Mouse (Mus musculus): ENCODE measurements at regions not wholly inside any gene's neighbourhood (a gene's known extent, or its start where the extent isn't known, plus 50 kb on each side); places are given as distances from the start of the nearest gene placed in this dataset.

DNA sequence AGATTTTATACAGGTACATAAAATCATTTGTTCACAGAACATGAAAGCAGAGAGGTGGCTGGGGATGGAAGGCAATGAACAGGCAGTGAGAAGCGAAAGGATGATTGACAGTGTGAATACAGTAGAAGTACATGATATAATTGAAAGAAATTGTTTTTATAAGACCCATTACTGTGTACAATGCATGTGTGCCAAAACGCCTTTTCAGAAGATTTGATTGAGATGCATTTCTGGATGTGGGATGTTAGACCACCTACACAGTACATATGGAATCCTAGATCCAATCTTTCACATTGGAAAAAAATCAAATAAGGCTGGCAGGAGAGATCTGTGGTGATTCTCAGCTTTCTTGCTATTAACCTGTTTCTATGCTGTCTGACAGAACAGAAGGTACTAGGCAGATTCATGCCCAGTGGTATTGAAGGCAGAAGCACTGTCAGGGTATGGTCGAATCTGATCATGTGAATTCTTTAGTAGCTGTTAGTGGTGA lies 358.9 kb downstream of the Frk start:
- H3K27me3 ChIP-seq (replicated peaks) = no peaks in the 10 kb centered on the region
- no peak overlapping the region for H3K4me3 ChIP-seq (replicated peaks)
- no peaks in the 10 kb centered on the region for H3K9me3 ChIP-seq
- no peak for TF ChIP-seq GATA1 (IDR thresholded peaks at IDR 0.05; ENCODE audit: borderline replicate concordance, low read length)
- TF ChIP-seq FLI1 (IDR thresholded peaks at IDR 0.05; ENCODE audit: low read length) = no peak
- H3K36me3 ChIP-seq (replicated peaks; ENCODE audit: low read length) = no peaks in the 10 kb centered on the region
- H3K4me1 ChIP-seq = no peaks in the 10 kb centered on the region

- H3K27me3 ChIP-seq (replicated peaks) = no peaks in the 10 kb centered on the region
- TF ChIP-seq GATA1 (IDR thresholded peaks at IDR 0.05; ENCODE audit: borderline replicate concordance, low read length) (no peak), FLI1 (IDR thresholded peaks at IDR 0.05; ENCODE audit: low read length) (no peak)
- no peaks in the 10 kb centered on the region for H3K9me3 ChIP-seq
Observed at GRCm38 (mm10) chr10:34856494-34857146, 373.4 kb downstream of the Frk start.

DNA sequence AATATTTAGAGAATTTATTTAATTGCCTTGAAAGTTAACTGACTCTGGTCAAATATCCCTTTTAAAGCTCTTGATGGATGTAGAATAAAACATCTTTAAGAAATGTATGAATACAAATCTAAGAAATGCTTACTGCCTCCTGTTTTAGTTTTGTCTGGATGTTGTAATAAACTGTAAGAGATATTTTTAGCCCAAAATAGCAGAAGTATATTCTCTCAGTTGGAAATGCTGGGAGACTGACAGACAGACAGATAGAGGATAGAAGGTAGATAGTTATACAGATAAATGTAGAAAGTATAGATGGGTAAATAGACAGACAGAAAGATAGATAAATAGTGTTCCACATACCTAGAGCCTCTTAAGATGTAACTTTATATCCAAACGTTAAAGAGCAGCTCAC lies 379.5 kb downstream of the Frk start:
- Histone ChIP-seq H3K4me3 (replicated peaks) (no peak overlapping the region), H3K4me1 (no peaks in the 10 kb centered on the region)
- TF ChIP-seq FLI1 (IDR thresholded peaks at IDR 0.05; ENCODE audit: low read length) (no peak), GATA1 (IDR thresholded peaks at IDR 0.05; ENCODE audit: borderline replicate concordance, low read length) (no peak)

More at GRCm38 (mm10) chr10:34856494-34857146, 373.4 kb downstream of the Frk start:
- no peaks in the 10 kb centered on the region for H3K36me3 ChIP-seq (replicated peaks; ENCODE audit: low read length)
- no peak overlapping the region for H3K4me3 ChIP-seq (replicated peaks)
- no peaks in the 10 kb centered on the region for H3K4me1 ChIP-seq

DNA sequence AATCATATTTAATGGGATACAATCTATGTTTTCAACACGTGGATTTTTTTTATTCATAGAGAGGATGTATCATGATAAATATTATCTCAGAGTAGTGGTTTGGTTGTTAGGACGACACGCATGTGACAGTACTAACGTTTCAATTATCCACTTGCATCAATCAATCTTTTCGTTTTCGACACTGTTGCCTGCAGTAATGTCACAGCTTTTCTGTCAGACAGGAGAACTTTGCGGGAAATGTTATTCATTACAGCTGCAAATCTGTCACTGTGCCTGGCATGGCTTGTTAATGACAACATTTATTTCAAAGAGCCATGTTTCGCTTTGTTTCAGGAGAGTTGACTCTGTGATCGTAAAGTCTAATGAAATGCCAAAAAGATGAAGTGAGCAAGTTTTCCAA lies 388.7 kb downstream of the Frk start:
- TF ChIP-seq FLI1 (IDR thresholded peaks at IDR 0.05; ENCODE audit: low read length) (no peak), GATA1 (IDR thresholded peaks at IDR 0.05; ENCODE audit: borderline replicate concordance, low read length) (no peak)

More for the DNA sequence above, 379.5 kb downstream of the Frk start:
- H3K36me3 ChIP-seq (replicated peaks; ENCODE audit: low read length) = no peaks in the 10 kb centered on the region
- H3K9me3 ChIP-seq = peaks cover 4% of the 10 kb centered on the region; the same call in 1 of the 2 replicates
- H3K27me3 ChIP-seq (replicated peaks) = no peaks in the 10 kb centered on the region

DNA sequence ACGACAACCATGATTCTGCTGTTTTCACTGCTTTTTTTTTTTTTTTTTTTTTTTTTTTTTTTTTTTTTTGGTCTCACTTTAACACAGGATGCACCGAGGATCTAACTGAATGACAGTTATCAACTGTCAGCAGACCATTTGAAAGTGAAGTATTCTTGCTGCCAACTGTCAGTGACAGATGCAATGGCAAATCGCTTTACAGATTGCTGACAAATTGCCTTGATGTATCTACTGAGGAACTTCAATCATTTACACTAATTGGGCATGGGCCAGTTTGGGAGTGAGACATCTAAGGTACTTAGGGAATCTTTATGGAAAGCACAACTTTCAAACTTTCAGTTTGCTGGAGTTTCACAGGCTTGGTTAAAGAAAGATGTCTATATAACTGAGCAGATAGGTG lies 395.3 kb downstream of the Frk start:
- Histone ChIP-seq H3K4me3 (replicated peaks) (no peak overlapping the region), H3K27me3 (replicated peaks) (no peaks in the 10 kb centered on the region), H3K36me3 (replicated peaks; ENCODE audit: low read length) (no peaks in the 10 kb centered on the region), H3K9me3 (no peaks in the 10 kb centered on the region), H3K4me1 (no peaks in the 10 kb centered on the region)
- TF ChIP-seq FLI1 (IDR thresholded peaks at IDR 0.05; ENCODE audit: low read length) = no peak

More for the DNA sequence above, 388.7 kb downstream of the Frk start:
- Histone ChIP-seq H3K9me3 (no peaks in the 10 kb centered on the region), H3K27me3 (replicated peaks) (no peaks in the 10 kb centered on the region), H3K4me1 (no peaks in the 10 kb centered on the region), H3K4me3 (replicated peaks) (no peak overlapping the region), H3K36me3 (replicated peaks; ENCODE audit: low read length) (no peaks in the 10 kb centered on the region)

DNA sequence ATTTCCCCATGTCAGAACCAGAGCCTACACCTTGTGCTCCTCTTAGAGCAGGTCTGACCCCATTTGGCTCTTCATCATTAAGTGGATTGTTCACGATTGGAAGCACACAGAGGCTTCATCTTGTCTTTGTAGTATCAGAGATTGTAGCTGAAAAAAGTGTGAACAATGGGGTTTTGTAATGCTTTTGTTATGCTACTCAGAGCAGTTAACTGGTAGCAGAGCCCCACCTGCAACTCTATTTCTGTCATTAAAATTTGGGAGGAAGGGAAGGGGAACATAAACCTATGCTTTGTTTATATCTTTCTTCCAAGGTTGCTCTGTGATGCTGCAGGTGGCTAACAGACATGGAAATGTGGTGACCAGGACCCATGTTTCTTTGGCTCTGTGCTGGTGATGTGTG lies 404.4 kb downstream of the Frk start:
- Histone ChIP-seq H3K4me1 (no peaks in the 10 kb centered on the region), H3K4me3 (replicated peaks) (no peak overlapping the region), H3K27me3 (replicated peaks) (no peaks in the 10 kb centered on the region), H3K9me3 (peaks cover 8% of the 10 kb centered on the region; the same call in 1 of the 2 replicates), H3K36me3 (replicated peaks; ENCODE audit: low read length) (no peaks in the 10 kb centered on the region)
- TF ChIP-seq GATA1 (IDR thresholded peaks at IDR 0.05; ENCODE audit: borderline replicate concordance, low read length) (no peak), FLI1 (IDR thresholded peaks at IDR 0.05; ENCODE audit: low read length) (no peak)

DNA sequence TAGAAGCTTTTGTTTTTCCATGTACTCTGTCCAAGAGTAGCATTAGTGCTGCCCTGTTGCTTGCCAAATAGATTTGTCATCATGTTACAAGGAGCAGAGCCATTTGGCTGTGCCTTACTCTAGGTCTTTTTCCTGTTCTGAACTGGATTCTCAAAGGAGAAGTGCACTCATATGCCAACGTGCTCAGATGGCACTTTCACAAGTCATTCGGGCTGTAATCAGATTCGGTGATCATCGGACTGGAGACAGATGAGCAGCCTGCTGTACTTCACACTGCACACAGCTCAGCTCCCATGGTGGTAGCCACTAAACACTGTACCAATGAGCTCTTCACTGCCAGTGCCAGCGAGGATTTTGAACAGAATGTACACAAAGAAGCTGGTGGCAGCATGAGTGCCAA lies 421.1 kb downstream of the Frk start:
- H3K36me3 ChIP-seq (replicated peaks; ENCODE audit: low read length) = no peaks in the 10 kb centered on the region
- H3K27me3 ChIP-seq (replicated peaks) = no peaks in the 10 kb centered on the region
- no peaks in the 10 kb centered on the region for H3K4me1 ChIP-seq
- peak overlapping the region; percentile 33 for H3K4me3 ChIP-seq (replicated peaks)
- TF ChIP-seq GATA1 (IDR thresholded peaks at IDR 0.05; ENCODE audit: borderline replicate concordance, low read length) (no peak), FLI1 (IDR thresholded peaks at IDR 0.05; ENCODE audit: low read length) (no peak)
- H3K9me3 ChIP-seq = peaks cover 8% of the 10 kb centered on the region; the same call in 1 of the 2 replicates

DNA sequence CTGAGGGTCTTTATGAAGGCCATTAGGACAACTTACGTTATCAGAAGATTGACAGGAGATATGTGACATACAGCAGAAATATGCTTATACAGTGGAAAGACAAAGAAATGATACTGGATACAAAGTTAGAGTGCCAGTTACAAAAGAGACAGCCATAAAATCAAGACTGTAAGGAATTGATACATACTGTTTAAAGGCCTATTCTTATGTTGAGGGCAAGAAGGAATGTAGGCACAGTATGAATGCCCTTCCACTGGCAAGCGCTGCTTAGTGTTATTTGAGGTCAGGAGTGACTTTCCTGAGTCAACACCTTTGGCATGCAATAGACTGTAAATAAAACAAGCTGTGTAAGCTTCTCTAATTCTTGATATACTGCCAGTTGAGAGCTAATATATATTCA lies 421.5 kb downstream of the Frk start:
- no peaks in the 10 kb centered on the region for H3K4me1 ChIP-seq
- no peaks in the 10 kb centered on the region for H3K36me3 ChIP-seq (replicated peaks; ENCODE audit: low read length)
- H3K27me3 ChIP-seq (replicated peaks) = no peaks in the 10 kb centered on the region
- TF ChIP-seq GATA1 (IDR thresholded peaks at IDR 0.05; ENCODE audit: borderline replicate concordance, low read length) (no peak), FLI1 (IDR thresholded peaks at IDR 0.05; ENCODE audit: low read length) (no peak)
- peaks cover 8% of the 10 kb centered on the region; the same call in 1 of the 2 replicates for H3K9me3 ChIP-seq
- H3K4me3 ChIP-seq (replicated peaks) = no peak overlapping the region

GRCm38 (mm10) chr10:34912153-34912723 lies 429.0 kb downstream of the Frk start:
- Histone ChIP-seq H3K4me1 (no peaks in the 10 kb centered on the region), H3K36me3 (replicated peaks; ENCODE audit: low read length) (no peaks in the 10 kb centered on the region), H3K4me3 (replicated peaks) (no peak overlapping the region), H3K27me3 (replicated peaks) (no peaks in the 10 kb centered on the region), H3K9me3 (no peaks in the 10 kb centered on the region)
- TF ChIP-seq FLI1 (IDR thresholded peaks at IDR 0.05; ENCODE audit: low read length) (no peak), GATA1 (IDR thresholded peaks at IDR 0.05; ENCODE audit: borderline replicate concordance, low read length) (no peak)

Measured in megakaryocyte, embryonic 14.5 days (primary cell).